Mouse (Mus musculus): ENCODE results near the gene Iars2. TPM values are rescaled to one million over a fixed set of nuclear protein-coding genes. Genes with fewer than 3 reads are reported as not detected.

Iars2 gene
- total and polyA plus RNA-seq, 3 experiments, result 37.2 to 47.2 (median 41.9) TPM

DNA sequence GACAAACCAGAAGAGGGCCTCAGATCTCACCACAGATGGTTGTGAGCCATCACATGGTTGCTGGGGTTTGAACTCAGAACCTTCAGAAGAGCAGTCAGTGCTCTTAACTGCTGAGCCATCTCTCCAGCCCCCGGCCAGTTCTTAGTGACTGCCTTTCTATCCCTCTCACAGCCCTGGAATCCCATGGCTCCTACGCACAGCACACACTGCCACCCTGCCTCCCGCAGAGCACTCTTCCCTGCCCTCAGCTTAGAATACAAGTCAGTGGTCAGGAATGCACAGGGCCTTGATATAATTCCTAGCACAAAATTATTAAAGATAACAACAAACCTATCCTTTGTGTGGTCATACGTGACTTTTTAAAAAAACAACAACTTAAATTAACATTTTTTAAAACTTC, 14.7 kb downstream of the Iars2 start:
- Histone ChIP-seq H3K4me1 (ENCODE audit: control insufficient read depth in 1 of 2, insufficient read depth in 2 of 2) (no peaks in the 10 kb centered on the region), H3K27ac (ENCODE audit: insufficient read depth, low read depth) (no peak overlapping the region), H3K79me2 (replicated peaks; ENCODE audit: control insufficient read depth, extremely low read depth, insufficient read depth, poor library complexity, severe bottlenecking) (no peaks in the 10 kb centered on the region), H3K4me2 (ENCODE audit: insufficient read depth, low read depth, poor library complexity, severe bottlenecking) (no peak overlapping the region), H3K4me3 (replicated peaks in 1 of 3; ENCODE audit: low read depth in 2 of 3, low read length in 2 of 3, poor library complexity in 1 of 3) (no peak overlapping the region), H3K27me3 (replicated peaks) (no peaks in the 10 kb centered on the region), H3K36me3 (replicated peaks in 1 of 2; ENCODE audit: control insufficient read depth in 1 of 2, insufficient read depth in 1 of 2, low read length in 1 of 2) (peaks cover 54 to 77% of the 10 kb centered on the region in 2 experiments), H3K9me3 (replicated peaks; ENCODE audit: low read length) (no peaks in the 10 kb centered on the region), H3K9ac (ENCODE audit: insufficient read depth, low read depth) (no peak overlapping the region)
- in situ Hi-C loops (cut with MboI; ENCODE audit: low pct_ligation_motif_present, low pct_unique_long_range_greater_than_20kb, low sequenced_read_pairs), result no loop called here
- dilution Hi-C loops (cut with MboI; ENCODE audit: extremely low pct_ligation_motif_present, extremely low pct_unique_long_range_greater_than_20kb, low sequenced_read_pairs), result no loop called here
- DNase-seq (ENCODE audit: extremely low read depth), result no peak
- TF ChIP-seq ETS1 (conservative IDR thresholded peaks at IDR 0.05; ENCODE audit: low read depth, low read length), result no peak
- TF ChIP-seq MAX (IDR thresholded peaks at IDR 0.05; ENCODE audit: low read length), result no peak
- TF ChIP-seq ZNF384 (IDR thresholded peaks at IDR 0.05; ENCODE audit: low read depth, low read length), result no peak
- TF ChIP-seq CHD1 (IDR thresholded peaks at IDR 0.05; ENCODE audit: low read depth, low read length), result no peak
- no peak for TF ChIP-seq HCFC1 (IDR thresholded peaks at IDR 0.05; ENCODE audit: low read depth, low read length)
- no peak for TF ChIP-seq CHD2 (IDR thresholded peaks at IDR 0.05; ENCODE audit: low read length)
- no peak for TF ChIP-seq ZC3H11A (IDR thresholded peaks at IDR 0.05; ENCODE audit: low read depth, low read length)
- no peak for TF ChIP-seq BHLHE40 (IDR thresholded peaks at IDR 0.05; ENCODE audit: low read depth, low read length)
- no peak for TF ChIP-seq RCOR1 (conservative IDR thresholded peaks at IDR 0.05; ENCODE audit: low read depth, low read length)
- TF ChIP-seq POLR2AphosphoS2 (IDR thresholded peaks at IDR 0.05; ENCODE audit: low read depth, low read length), result no peak
- TF ChIP-seq TCF12 (IDR thresholded peaks at IDR 0.05; ENCODE audit: low read depth, low read length), result no peak

DNA sequence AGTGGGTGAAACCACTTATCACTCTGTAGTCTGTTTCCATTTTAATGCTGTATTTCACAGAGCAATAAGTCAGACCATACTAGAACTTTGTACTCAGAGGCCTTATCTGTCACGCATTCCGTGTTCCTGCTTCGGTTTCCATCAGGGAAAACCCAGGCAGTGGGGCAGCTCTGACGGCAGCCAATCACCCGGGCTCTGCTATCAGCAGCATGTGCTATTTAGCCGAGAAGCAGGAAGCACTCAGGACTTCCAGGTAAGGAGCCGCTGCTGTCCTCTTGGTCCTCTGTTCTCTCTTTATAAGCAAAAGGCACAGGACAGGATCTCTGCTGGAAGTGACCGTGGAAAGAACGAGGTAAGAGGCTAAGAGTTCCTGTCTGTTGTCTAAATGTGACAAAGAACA, 17.2 kb downstream of the Iars2 start:
- Histone ChIP-seq H3K9me3 (replicated peaks; ENCODE audit: low read length) (no peaks in the 10 kb centered on the region), H3K27me3 (replicated peaks) (no peaks in the 10 kb centered on the region), H3K4me3 (replicated peaks in 1 of 3; ENCODE audit: low read depth in 2 of 3, low read length in 2 of 3, poor library complexity in 1 of 3) (no peak overlapping the region), H3K36me3 (replicated peaks in 1 of 2; ENCODE audit: control insufficient read depth in 1 of 2, insufficient read depth in 1 of 2, low read length in 1 of 2) (peaks cover 44 to 77% of the 10 kb centered on the region in 2 experiments), H3K27ac (ENCODE audit: insufficient read depth, low read depth) (no peak overlapping the region), H3K79me2 (replicated peaks; ENCODE audit: control insufficient read depth, extremely low read depth, insufficient read depth, poor library complexity, severe bottlenecking) (no peaks in the 10 kb centered on the region), H3K9ac (ENCODE audit: insufficient read depth, low read depth) (no peak overlapping the region), H3K4me2 (ENCODE audit: insufficient read depth, low read depth, poor library complexity, severe bottlenecking) (no peak overlapping the region), H3K4me1 (ENCODE audit: control insufficient read depth in 1 of 2, insufficient read depth in 2 of 2) (peaks cover 0 to 4% of the 10 kb centered on the region in 2 experiments; a peak in 1 of 4 replicates)
- no peak for DNase-seq (ENCODE audit: extremely low read depth)
- in situ Hi-C loops (cut with MboI; ENCODE audit: low pct_ligation_motif_present, low pct_unique_long_range_greater_than_20kb, low sequenced_read_pairs) (no loop called here), dilution Hi-C loops (cut with MboI; ENCODE audit: extremely low pct_ligation_motif_present, extremely low pct_unique_long_range_greater_than_20kb, low sequenced_read_pairs) (no loop called here)
- TF ChIP-seq NELFE (IDR thresholded peaks at IDR 0.05; ENCODE audit: low read depth, low read length), result no peak
- no peak for TF ChIP-seq SMC3 (IDR thresholded peaks at IDR 0.05; ENCODE audit: low read depth, low read length)
- TF ChIP-seq MAZ (IDR thresholded peaks at IDR 0.05; ENCODE audit: low read depth, low read length), result no peak
- no peak for TF ChIP-seq TBP (conservative IDR thresholded peaks at IDR 0.05; ENCODE audit: low read depth, low read length)
- TF ChIP-seq E2F4 (IDR thresholded peaks at IDR 0.05; ENCODE audit: insufficient replicate concordance, low read depth, low read length), result no peak

All from CH12.LX (cell line).